Mouse (Mus musculus) Patski (cell line): ENCODE data around the gene Pih1d2. TPM values are rescaled to one million over a fixed set of nuclear protein-coding genes. Genes with fewer than 3 reads are reported as not detected.
A peak's percentile ranks its signal among the peaks of the same experiment; 100 is the strongest.

Source experiments
- ATAC-seq: fragments of 100-300 bp; one replicate; pipeline ENCODE4 v1.8.0; 2021
- CTCF ChIA-PET: fragments of 350-600 bp; sonication (Branson Sonifier 250); formaldehyde crosslinking; loops from one replicate; lab custom pipeline; 2022; ENCODE audit warnings: inconsistent platforms; lab: Charles Lee
- POLR2A ChIA-PET: fragments of 350-600 bp; sonication (Branson Sonifier 250); formaldehyde crosslinking; loops from one replicate; lab custom pipeline; 2022; ENCODE audit warnings: antibody characterized with exemption, inconsistent platforms; lab: Charles Lee
- DNase-seq: peaks from one replicate; pipeline ENCODE4 v3.0.0-alpha.2; 2011; ENCODE audit warnings: low read depth, low spot score
- H3K27me3 ChIP-seq: fragments of 371-371 bp; one replicate; pipeline ENCODE4 v1.5.1; 2021
- CTCF ChIP-seq: fragments of 100-300 bp; IDR thresholded peaks from one replicate; pipeline ENCODE4 v1.5.1; 2021
- in situ Hi-C: fragments of 300-500 bp; cut with MboI; formaldehyde crosslinking; loops from 3 replicates; pipeline ENCODE4 v1.11.1; 2018; ENCODE audit warnings: low pct_unique_long_range_greater_than_20kb, mixed read lengths
- polyA plus RNA-seq: library from polyadenylated mRNA; unstranded; gene quantifications from one replicate; pipeline ENCODE4 v1.2.3, GENCODE M21; 2021

The Pih1d2 gene
- polyA plus RNA-seq, 1 experiment from 2014 or later, result 8.2 TPM

DNA sequence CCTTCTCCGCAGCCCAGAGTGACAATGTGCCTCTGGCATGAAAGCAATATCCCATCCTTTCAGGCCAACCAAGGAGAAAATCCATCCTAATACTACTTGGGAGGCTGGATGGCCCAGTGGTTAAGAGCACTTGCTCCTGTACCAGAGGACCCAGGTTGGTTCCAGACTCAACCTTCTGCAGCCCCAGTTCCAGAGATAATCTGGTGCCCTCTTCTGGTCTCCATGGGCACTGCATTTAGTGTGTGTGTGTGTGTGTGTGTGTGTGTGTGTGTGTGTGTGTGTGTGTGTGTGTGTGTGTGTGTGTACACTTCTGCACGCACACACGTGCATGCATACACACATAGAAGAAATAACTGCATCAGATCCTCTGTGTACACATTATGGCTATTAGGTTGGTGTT lies 23.6 kb upstream of the Pih1d2 start:
- TF ChIP-seq CTCF, result peak; percentile 83
- ChIA-PET CTCF (interaction anchor here (0.8 to 3.9 kb wide), 8 partner anchors 8 to 141 kb away, joined by 3 to 15 read pairs (median 8); partner anchors contain the start of genes Pts, Sdhd and Timm8b), POLR2A (interaction anchor here (1.2 kb wide), 1 partner anchor 65 kb away, joined by 4 read pairs; the partner anchor contains the start of gene Pts)
- in situ Hi-C loops, result no loop called here
- ATAC-seq, result no peak
- H3K27me3 ChIP-seq, result no peaks in the 10 kb centered on the region
- no peak for DNase-seq

DNA sequence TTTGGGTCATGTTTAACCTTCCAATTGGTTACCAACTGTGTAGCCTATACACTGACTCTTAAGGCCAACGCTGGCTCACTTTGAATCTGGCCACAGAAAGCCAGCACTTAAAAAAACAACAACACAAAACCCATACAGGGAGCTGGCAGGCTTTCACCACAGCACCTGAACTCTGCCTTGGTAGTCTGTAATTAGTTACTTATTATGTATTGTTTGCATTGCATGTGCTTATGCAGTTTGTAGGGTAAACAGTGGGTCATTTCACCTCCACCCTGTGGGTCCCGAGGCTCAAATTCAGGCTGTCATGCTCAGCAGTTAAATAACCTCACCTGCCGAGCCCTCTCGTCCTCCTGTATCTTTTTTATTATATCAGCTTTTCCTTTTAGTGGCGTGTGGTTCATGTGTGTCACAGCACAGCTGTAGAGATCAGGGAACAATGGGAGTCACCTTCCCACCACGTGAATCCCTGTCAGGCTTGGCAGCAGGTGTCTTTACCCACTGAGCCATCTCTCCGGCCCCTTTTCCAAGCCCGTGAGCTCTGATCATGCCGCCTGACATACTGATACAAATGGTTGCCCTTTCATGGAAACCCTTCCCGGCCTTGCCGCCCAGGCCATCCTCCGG lies 22.2 kb upstream of the Pih1d2 start:
- TF ChIP-seq CTCF, result no peak
- DNase-seq (no peak), ATAC-seq (no peak)
- CTCF ChIA-PET, result interaction anchor here (0.8 to 3.9 kb wide), 8 partner anchors 8 to 151 kb away, joined by 3 to 15 read pairs (median 7); partner anchors contain the start of genes Pts, Sdhd and Timm8b
- POLR2A ChIA-PET, result no interaction called here
- in situ Hi-C loops, result loop anchor here (5.0 kb wide), 2 partner anchors 58 to 138 kb away; no protein-coding TSS in a partner anchor
- H3K27me3 ChIP-seq, result no peaks in the 10 kb centered on the region

DNA sequence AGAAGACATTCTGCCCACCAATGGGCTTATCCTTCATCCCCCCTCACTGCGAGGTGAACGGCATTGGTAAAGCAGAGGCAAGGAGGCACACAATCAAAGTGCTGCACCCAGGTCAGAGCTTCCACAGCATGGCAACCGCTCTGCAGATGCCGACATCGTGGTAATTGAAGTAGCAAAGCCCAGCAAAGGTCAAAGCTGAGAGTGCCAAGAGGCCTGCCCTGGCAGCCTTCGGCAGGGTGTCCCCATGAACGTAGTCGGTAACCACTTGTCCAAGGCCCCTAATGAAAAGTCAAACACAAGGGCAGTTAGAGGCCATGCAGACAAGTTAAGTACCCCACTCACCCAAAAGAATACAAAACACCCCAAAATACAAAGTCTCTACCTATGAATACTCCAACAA lies 20.1 kb upstream of the Pih1d2 start:
- ChIA-PET CTCF (interaction anchor here (0.9 to 1.5 kb wide), 2 partner anchors 24 to 68 kb away, joined by 4 to 5 read pairs; partner anchors contain the start of gene Pts), POLR2A (no interaction called here)
- ATAC-seq (no peak), DNase-seq (no peak)
- in situ Hi-C loops, result loop anchor here (5.0 kb wide), 2 partner anchors 60 to 140 kb away; no protein-coding TSS in a partner anchor
- TF ChIP-seq CTCF, result no peak
- no peaks in the 10 kb centered on the region for H3K27me3 ChIP-seq

DNA sequence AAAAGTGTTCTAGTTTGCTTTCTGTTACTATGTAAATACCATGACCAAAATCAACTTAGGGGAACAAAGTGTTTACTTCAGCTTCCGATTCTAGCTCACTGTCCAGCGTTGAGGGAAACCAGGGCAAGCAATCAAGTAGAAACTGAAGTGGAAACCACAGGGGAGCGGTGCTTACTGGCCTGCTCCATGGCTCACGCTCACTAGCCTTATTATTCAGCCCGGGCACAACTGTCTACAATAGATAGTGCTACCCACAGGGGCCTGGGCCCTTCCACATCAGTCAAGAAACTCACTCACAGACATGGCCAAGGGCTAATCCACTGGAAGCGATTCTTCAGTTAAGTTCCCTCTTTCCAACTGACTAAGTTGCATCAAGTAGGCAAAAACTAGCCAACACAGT lies 15.6 kb upstream of the Pih1d2 start:
- POLR2A ChIA-PET, result no interaction called here
- no peak for TF ChIP-seq CTCF
- in situ Hi-C loops, result no loop called here
- no peak for ATAC-seq
- no peak for DNase-seq
- CTCF ChIA-PET, result interaction anchor here (1.4 to 3.0 kb wide), 4 partner anchors 7 to 74 kb away, joined by 3 to 11 read pairs (median 7); partner anchors contain the start of gene Pts
- no peaks in the 10 kb centered on the region for H3K27me3 ChIP-seq

DNA sequence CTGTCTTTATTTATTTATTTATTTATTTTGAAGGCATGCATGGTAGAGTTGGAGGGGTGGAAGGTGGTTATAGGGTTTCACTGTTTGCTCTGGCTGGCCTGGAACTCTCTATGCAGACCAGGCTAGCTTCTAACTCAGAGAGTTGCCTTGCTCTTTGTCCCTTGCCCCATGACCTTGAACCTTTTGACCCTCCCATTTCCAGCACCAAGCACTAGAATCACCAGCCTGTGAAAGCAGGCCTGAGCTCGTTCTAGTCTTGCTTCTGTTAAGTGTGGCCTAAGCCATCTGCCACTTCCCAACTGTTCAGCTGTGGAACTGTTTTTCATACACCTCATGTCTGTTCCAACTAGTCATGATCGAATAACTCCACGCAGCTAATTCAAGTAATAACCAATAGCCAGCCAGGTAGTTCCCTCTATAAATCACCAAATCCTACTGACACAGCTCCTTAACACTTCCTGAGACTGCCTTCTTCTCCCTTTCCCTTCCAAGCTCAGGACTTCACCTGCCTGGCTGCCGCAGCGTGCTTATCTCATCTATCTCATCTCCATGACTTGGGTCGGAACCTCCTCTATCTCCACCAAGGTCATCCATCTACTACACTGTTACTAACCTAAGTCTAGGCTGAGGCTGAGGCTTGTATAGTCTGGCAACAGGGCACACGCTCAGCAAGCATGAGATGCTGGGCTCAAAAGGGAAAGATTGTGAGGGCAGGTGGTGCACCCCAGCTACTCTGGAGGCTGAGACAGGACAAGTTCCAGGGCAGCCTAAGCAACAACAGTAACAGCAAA lies 14.9 kb upstream of the Pih1d2 start:
- no peaks in the 10 kb centered on the region for H3K27me3 ChIP-seq
- ChIA-PET POLR2A (interaction anchor here (1.3 kb wide), 1 partner anchor 14 kb away, joined by 6 read pairs; the partner anchor contains the start of genes Nkapd1 and Pih1d2), CTCF (interaction anchor here (1.4 to 3.0 kb wide), 4 partner anchors 8 to 74 kb away, joined by 3 to 11 read pairs (median 7); partner anchors contain the start of gene Pts)
- no peak for TF ChIP-seq CTCF
- ATAC-seq (no peak), DNase-seq (no peak)
- in situ Hi-C loops, result no loop called here

DNA sequence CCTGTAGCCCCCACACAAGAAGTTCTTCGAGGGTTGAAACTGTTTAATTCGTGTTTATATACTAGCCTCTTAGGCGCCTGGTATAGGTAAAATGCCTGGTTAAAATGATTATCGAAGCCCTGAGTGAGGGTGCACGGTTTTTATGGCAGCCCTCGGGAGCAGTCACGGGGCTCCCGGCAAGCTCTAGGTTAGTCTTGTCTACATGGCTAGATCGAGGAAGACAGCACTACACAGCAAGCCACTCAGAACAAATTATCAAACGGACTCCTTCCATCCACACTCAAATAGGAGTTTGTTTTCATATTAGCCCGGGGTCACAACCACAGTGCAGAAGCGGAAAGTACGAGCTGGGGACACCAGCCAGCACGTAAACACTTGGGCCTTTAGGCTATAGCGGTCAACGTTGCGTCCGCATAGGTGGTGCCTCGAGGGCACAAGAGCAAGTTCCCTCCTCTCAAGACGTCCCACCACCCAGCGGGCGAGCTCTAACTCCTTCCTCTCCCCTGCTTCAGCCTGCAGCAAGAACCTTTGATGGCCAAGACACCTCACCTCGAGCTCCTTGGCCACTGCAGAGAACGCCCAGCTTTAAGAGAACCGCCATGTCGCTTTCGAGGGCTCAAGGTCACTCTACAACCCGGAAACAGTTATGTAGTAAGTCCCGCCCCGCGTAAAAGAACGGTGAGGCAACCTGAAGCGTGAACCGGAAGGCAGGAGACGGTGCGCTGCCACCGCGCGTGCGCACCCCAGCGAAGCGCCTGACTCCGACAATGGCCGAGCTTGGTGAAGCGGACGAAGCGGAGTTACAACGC lies 13.7 kb upstream of the Pih1d2 start, which contains the start of the genes Sdhd and Timm8b:
Gene Sdhd, minus strand, starts transcription at position 624 of the 809 bp plus-strand sequence.
Gene Timm8b, plus strand, starts transcription at position 722 of the 809 bp plus-strand sequence.
- no peak for TF ChIP-seq CTCF
- peak; percentile 88 for DNase-seq
- no peaks in the 10 kb centered on the region for H3K27me3 ChIP-seq
- ChIA-PET CTCF (interaction anchor here (0.8 to 3.0 kb wide), 3 partner anchors 9 to 75 kb away, joined by 3 to 11 read pairs (median 3); partner anchors contain the start of gene Pts), POLR2A (interaction anchor here (0.7 to 1.3 kb wide), 4 partner anchors 10 to 160 kb away, joined by 3 to 6 read pairs (median 4); partner anchors contain the start of genes Nkapd1 and Pih1d2)
- in situ Hi-C loops, result no loop called here
- ATAC-seq, result peak; percentile 90

DNA sequence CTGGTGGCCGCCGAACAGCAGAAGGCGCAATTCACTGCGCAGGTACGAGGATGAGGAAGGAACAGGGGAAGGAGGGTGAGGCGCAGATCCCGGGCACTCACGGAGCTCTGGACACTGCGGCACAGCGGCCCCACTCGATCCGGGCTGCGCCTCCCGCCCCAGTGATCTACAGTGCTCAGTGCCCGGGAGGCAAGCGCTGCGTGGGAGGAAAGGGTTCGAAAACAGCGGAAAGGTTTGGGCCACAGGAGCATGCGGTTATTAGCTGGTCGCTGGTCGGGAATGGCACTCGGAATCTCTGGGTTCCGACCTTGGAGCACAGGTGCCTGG lies 13.2 kb upstream of the Pih1d2 start:
- ChIA-PET CTCF (interaction anchor here (0.8 to 3.0 kb wide), 3 partner anchors 10 to 76 kb away, joined by 3 to 11 read pairs (median 3); partner anchors contain the start of gene Pts), POLR2A (interaction anchor here (0.9 to 1.4 kb wide), 3 partner anchors 10 to 13 kb away, joined by 3 to 4 read pairs (median 4); no protein-coding TSS in a partner anchor)
- in situ Hi-C loops, result no loop called here
- no peaks in the 10 kb centered on the region for H3K27me3 ChIP-seq
- TF ChIP-seq CTCF, result no peak
- peak; percentile 44 for ATAC-seq
- no peak for DNase-seq

DNA sequence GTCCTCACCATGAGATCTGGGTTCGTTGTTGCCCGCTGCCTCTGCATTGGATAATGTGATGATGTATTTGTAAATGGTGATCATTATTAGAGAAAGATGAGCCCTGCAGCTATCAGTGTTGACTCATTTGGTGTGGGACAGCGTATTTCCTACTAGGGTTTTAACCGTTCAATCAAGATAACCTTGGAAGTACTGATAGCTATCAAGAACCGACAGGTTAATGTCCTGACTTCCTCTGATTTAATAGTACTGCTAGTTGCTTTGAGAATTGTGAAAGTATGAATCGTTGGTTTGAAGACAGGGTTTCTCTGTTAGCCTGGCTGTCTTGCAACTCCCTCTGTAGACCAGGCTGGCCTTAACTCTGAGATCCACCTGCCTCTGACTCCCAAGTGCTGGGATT lies 12.8 kb upstream of the Pih1d2 start:
- CTCF ChIA-PET, result interaction anchor here (1.6 to 3.0 kb wide), 2 partner anchors 10 kb away, joined by 3 to 11 read pairs; no protein-coding TSS in a partner anchor
- POLR2A ChIA-PET, result interaction anchor here (1.1 to 1.4 kb wide), 2 partner anchors 9 to 12 kb away, joined by 4 read pairs; no protein-coding TSS in a partner anchor

DNA sequence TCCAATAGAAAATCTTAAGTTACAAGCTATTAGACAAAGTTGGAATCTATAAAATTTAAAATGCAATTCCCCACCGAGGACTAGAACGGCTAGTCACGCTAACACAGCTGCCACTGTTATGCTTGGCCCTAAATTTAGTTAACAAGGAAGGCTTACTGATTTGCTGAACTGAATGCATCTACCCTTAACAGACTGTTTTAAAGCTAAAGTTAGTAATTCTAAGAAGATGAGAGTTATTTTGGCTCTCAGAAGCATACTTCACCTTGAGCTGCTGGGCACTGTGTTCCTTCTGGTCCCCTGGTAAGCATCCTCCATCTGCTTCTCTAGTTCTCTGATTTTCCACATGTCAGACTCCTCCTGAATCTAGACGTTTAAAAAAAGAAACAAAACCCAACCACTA lies 5.0 kb upstream of the Pih1d2 start:
- H3K27me3 ChIP-seq, result no peaks in the 10 kb centered on the region
- DNase-seq (no peak), ATAC-seq (no peak)
- no peak for TF ChIP-seq CTCF
- in situ Hi-C loops, result no loop called here
- ChIA-PET CTCF (no interaction called here), POLR2A (no interaction called here)

More for the DNA sequence above, 12.8 kb upstream of the Pih1d2 start:
- in situ Hi-C loops, result no loop called here
- DNase-seq (no peak), ATAC-seq (no peak)
- TF ChIP-seq CTCF, result no peak
- H3K27me3 ChIP-seq, result no peaks in the 10 kb centered on the region
